Comparison of ENCODE assay signal across 16 mouse cellular contexts in the genomic region with DNA sequence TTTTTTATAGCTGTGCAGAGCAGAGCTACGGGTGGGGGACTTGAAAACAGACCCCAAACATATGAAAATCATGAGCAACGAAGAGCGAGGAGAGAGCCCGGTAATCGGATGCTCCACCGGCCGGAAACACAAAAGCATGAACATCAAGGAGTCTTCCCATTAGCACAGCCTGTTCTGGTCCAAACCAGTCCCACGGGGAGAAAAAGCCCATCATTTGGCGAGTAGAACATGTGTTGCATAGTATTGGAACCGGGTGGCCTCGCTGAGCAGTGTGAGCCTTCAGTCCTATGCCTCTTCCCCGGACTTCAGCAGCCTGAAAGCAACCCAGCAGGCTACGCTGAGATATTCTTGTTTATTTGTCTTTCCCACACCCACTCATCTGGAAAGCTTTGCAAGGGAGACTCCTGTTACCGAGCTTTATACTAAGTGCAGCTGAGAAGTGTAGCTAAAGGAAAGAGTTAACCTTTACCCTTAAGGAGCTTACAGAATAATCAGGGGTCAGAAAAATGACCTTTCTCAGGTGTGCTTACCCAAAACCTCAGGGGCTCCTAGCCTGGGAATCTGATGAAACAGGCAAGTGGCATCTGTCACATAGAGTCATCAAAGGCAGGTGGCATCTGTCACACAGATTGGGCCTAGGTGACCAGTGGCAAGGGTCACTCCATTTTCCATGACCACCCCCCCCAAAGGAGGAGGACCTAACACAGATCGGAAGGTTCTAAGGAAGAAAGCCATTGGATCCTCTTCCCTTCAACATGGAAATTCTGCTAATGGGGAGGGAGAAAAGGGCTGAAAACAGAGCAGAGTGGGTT.
DNase-seq lines count a peak whose midpoint lies in the region; ATAC-seq and TF ChIP-seq lines count a peak whose summit lies in the region.
"Had no signal": no experiment of that assay in that cellular context is flagged by ENCODE, and none has a peak within 500 bp of the region (broad histone marks: within the 10 kb centered on the region; RNA-seq: fewer than 3 reads in every experiment).

No protein-coding gene starts in this region.

- ATAC-seq in kidney, embryonic 14.5 days (ENCODE audit: low FRiP score, low TSS enrichment): peak; percentile 77
- ATAC-seq in midbrain, embryonic 16.5 days: no peak
- no peak for ATAC-seq in midbrain, embryonic 11.5 days (ENCODE audit: low FRiP score)
- ATAC-seq in embryonic facial prominence, embryonic 14.5 days (ENCODE audit: low read depth): peak; percentile 12; the same call in 1 of the 2 replicates
- no peak for ATAC-seq in monocyte, adult 5-6 weeks (replicated peaks; ENCODE audit: insufficient number of reproducible peaks, low FRiP score, low TSS enrichment, poor library complexity, severe bottlenecking)

- 48% methylated on average over 15 of the region's 15 CpGs for WGBS in kidney, embryonic 14.5 days
- 51% methylated on average over 15 of the region's 15 CpGs for WGBS in midbrain, embryonic 16.5 days
- WGBS in midbrain, embryonic 11.5 days: 56% methylated on average over 15 of the region's 15 CpGs
- WGBS in embryonic facial prominence, embryonic 14.5 days: 31% methylated on average over 15 of the region's 15 CpGs

- no peak overlapping the region for H3K9ac ChIP-seq in kidney, embryonic 14.5 days (ENCODE audit: low read depth, low read length)
- no peak overlapping the region for H3K9ac ChIP-seq in midbrain, embryonic 16.5 days (ENCODE audit: low read depth, low read length)
- H3K9ac ChIP-seq in midbrain, embryonic 11.5 days (ENCODE audit: low read length): no peak overlapping the region
- H3K9ac ChIP-seq in embryonic facial prominence, embryonic 14.5 days (ENCODE audit: low read depth, low read length): peak overlapping the region; percentile 41; the same call in 1 of the 2 replicates
- H3K9ac ChIP-seq: forebrain, embryonic 12.5 days; liver, embryonic 14.5 days; midbrain, embryonic 12.5 days had no signal

- H3K4me3 ChIP-seq in kidney, embryonic 14.5 days (ENCODE audit: low read length): no peak overlapping the region
- no peak overlapping the region for H3K4me3 ChIP-seq in midbrain, embryonic 16.5 days (ENCODE audit: low read depth, low read length)
- H3K4me3 ChIP-seq in midbrain, embryonic 11.5 days (ENCODE audit: low read depth, low read length): no peak overlapping the region
- no peak overlapping the region for H3K4me3 ChIP-seq in embryonic facial prominence, embryonic 14.5 days (ENCODE audit: low read depth, low read length)
- H3K4me3 ChIP-seq in left cerebral cortex, adult 2 months: no peak overlapping the region
- H3K4me3 ChIP-seq: forebrain, embryonic 12.5 days; midbrain, embryonic 12.5 days; myocyte had no signal

- H3K27me3 ChIP-seq in kidney, embryonic 14.5 days (ENCODE audit: control insufficient read depth, insufficient read depth, low read length): no peaks in the 10 kb centered on the region
- no peaks in the 10 kb centered on the region for H3K27me3 ChIP-seq in midbrain, embryonic 16.5 days (ENCODE audit: control insufficient read depth, insufficient read depth, low read depth, low read length)
- H3K27me3 ChIP-seq in midbrain, embryonic 11.5 days (ENCODE audit: control insufficient read depth, insufficient read depth, low read length): no peaks in the 10 kb centered on the region
- no peaks in the 10 kb centered on the region for H3K27me3 ChIP-seq in embryonic facial prominence, embryonic 14.5 days (replicated peaks; ENCODE audit: control insufficient read depth, insufficient read depth, low read length)

- H3K27ac ChIP-seq in kidney, embryonic 14.5 days (ENCODE audit: low read depth, low read length): no peak overlapping the region
- H3K27ac ChIP-seq in midbrain, embryonic 16.5 days (ENCODE audit: low read length): no peak overlapping the region
- no peak overlapping the region for H3K27ac ChIP-seq in midbrain, embryonic 11.5 days (ENCODE audit: low read depth, low read length)
- H3K27ac ChIP-seq in embryonic facial prominence, embryonic 14.5 days (replicated peaks; ENCODE audit: low read depth, low read length): no peak overlapping the region
- no peak overlapping the region for H3K27ac ChIP-seq in left cerebral cortex, adult 2 months
- H3K27ac ChIP-seq: forebrain, embryonic 12.5 days; liver, embryonic 14.5 days; midbrain, embryonic 12.5 days had no signal

- H3K4me2 ChIP-seq in kidney, embryonic 14.5 days (replicated peaks; ENCODE audit: low read depth, low read length): 0 out of 2 replicates have a peak overlapping the region, but pooled peaks have one; percentile 8
- 0 out of 2 replicates have a peak overlapping the region, but pooled peaks have one; percentile 12 for H3K4me2 ChIP-seq in midbrain, embryonic 16.5 days (ENCODE audit: low read length)
- no peak overlapping the region for H3K4me2 ChIP-seq in midbrain, embryonic 11.5 days
- peak overlapping the region; percentile 39 for H3K4me2 ChIP-seq in embryonic facial prominence, embryonic 14.5 days (ENCODE audit: low read depth, low read length)
- H3K4me2 ChIP-seq: forebrain, embryonic 12.5 days; heart, embryonic 11.5 days; midbrain, embryonic 12.5 days had no signal

- intact Hi-C loops in left cerebral cortex, adult 2 months (cut with DNase I): no loop called here

- DNase-seq in kidney, adult 11 months: no peak
- DNase-seq in midbrain, embryonic 11.5 days (ENCODE audit: low spot score, missing footprints): no peak
- peak; percentile 51 for DNase-seq in embryonic facial prominence, embryonic 14.5 days (ENCODE audit: low spot score)
- no peak for DNase-seq in left cerebral cortex, adult 2 months (ENCODE audit: extremely low spot score in 1 of 2, low spot score in 2 of 2)
- DNase-seq: cerebellum, adult 2 months; cerebellum, postnatal 36 days; heart, postnatal 10 days; kidney, postnatal 10 days had no signal

- TF ChIP-seq CTCF in left cerebral cortex, adult 2 months (IDR thresholded peaks at IDR 0.05): no peak

- peaks cover 3% of the 10 kb centered on the region; the same call in 1 of the 2 replicates for H3K4me1 ChIP-seq in kidney, embryonic 14.5 days (ENCODE audit: control insufficient read depth, insufficient read depth, low read length)
- no peaks in the 10 kb centered on the region for H3K4me1 ChIP-seq in midbrain, embryonic 16.5 days (ENCODE audit: control insufficient read depth, insufficient read depth, low read length)
- H3K4me1 ChIP-seq in midbrain, embryonic 11.5 days (ENCODE audit: control insufficient read depth, insufficient read depth, low read length): no peaks in the 10 kb centered on the region
- H3K4me1 ChIP-seq in embryonic facial prominence, embryonic 14.5 days (ENCODE audit: control insufficient read depth, insufficient read depth, low read length): 0 out of 2 replicates have a peak, but pooled peaks cover 8% of the 10 kb centered on the region

- no peaks in the 10 kb centered on the region for H3K36me3 ChIP-seq in kidney, embryonic 14.5 days (ENCODE audit: control insufficient read depth, insufficient read depth, low read length)
- no peaks in the 10 kb centered on the region for H3K36me3 ChIP-seq in midbrain, embryonic 16.5 days (ENCODE audit: control insufficient read depth, insufficient read depth, low read length)
- no peaks in the 10 kb centered on the region for H3K36me3 ChIP-seq in midbrain, embryonic 11.5 days (ENCODE audit: control insufficient read depth, insufficient read depth, low read length)
- no peaks in the 10 kb centered on the region for H3K36me3 ChIP-seq in embryonic facial prominence, embryonic 14.5 days (ENCODE audit: control insufficient read depth, insufficient read depth, low read length)
- H3K36me3 ChIP-seq: forebrain, embryonic 12.5 days; midbrain, embryonic 12.5 days had no signal

- H3K9me3 ChIP-seq in kidney, embryonic 14.5 days (ENCODE audit: control insufficient read depth, low read length): no peaks in the 10 kb centered on the region
- H3K9me3 ChIP-seq in midbrain, embryonic 16.5 days (replicated peaks; ENCODE audit: control insufficient read depth, low read length, poor library complexity, severe bottlenecking): no peaks in the 10 kb centered on the region
- no peaks in the 10 kb centered on the region for H3K9me3 ChIP-seq in midbrain, embryonic 11.5 days (ENCODE audit: control insufficient read depth, low read length)
- H3K9me3 ChIP-seq in embryonic facial prominence, embryonic 14.5 days (ENCODE audit: control insufficient read depth, low read length): no peaks in the 10 kb centered on the region
- H3K9me3 ChIP-seq: forebrain, embryonic 12.5 days; midbrain, embryonic 12.5 days had no signal

Comparison
In these comparisons a context has a peak if more than half of its experiments do, and no peak if none do; other contexts are left out.
1. ATAC-seq: peak in kidney, embryonic 14.5 days (single experiment) and embryonic facial prominence, embryonic 14.5 days (single experiment); none in midbrain, embryonic 16.5 days (single experiment), midbrain, embryonic 11.5 days (single experiment) and monocyte, adult 5-6 weeks (single experiment).